Mouse (Mus musculus) intestine, embryonic 15.5 days (tissue): ENCODE results near the gene Prss30. TPM values are rescaled to one million over a fixed set of nuclear protein-coding genes. Genes with fewer than 3 reads are reported as not detected.

Experiments
- ATAC-seq: fragments of 200-750 bp; cut with Nextera tagmentation; 2 replicates; pipeline ENCODE4 v1.8.0; 2017; ENCODE audit warnings: moderate TSS enrichment, moderate library complexity
- H3K27ac ChIP-seq: fragments of 300-500 bp; sonication (generic); 2 replicates; pipeline ENCODE4 v1.5.1; 2015; ENCODE audit warnings: mild to moderate bottlenecking, inconsistent platforms
- H3K27me3 ChIP-seq: fragments of 300-500 bp; sonication (generic); replicated peaks from 2 replicates; pipeline ENCODE4 v1.6.1; 2015; ENCODE audit warnings: inconsistent platforms
- H3K36me3 ChIP-seq: fragments of 300-500 bp; sonication (generic); 2 replicates; pipeline ENCODE4 v1.6.1; 2015; ENCODE audit warnings: inconsistent platforms
- H3K4me1 ChIP-seq: fragments of 300-500 bp; sonication (generic); replicated peaks from 2 replicates; pipeline ENCODE4 v1.6.1; 2015; ENCODE audit warnings: inconsistent platforms
- H3K4me2 ChIP-seq: fragments of 300-500 bp; sonication (generic); replicated peaks from 2 replicates; pipeline ENCODE4 v1.6.1; 2015; ENCODE audit warnings: mild to moderate bottlenecking, inconsistent platforms
- H3K4me3 ChIP-seq: fragments of 300-500 bp; sonication (generic); replicated peaks from 2 replicates; pipeline ENCODE4 v1.5.1; 2015; ENCODE audit warnings: inconsistent platforms
- H3K9ac ChIP-seq: fragments of 300-500 bp; sonication (generic); 2 replicates; pipeline ENCODE4 v1.6.1; 2015; ENCODE audit warnings: inconsistent platforms
- H3K9me3 ChIP-seq: fragments of 300-500 bp; sonication (generic); 2 replicates; pipeline ENCODE4 v1.6.1; 2016; ENCODE audit warnings: inconsistent platforms
- WGBS: fragments of 180-500 bp; shearing (Covaris S2); methylation state at CpG from one replicate; pipeline ENCODE4 v1.1.7; 2015; 5-methylcytosine and 5-hydroxymethylcytosine counted together
- polyA plus RNA-seq: library from polyadenylated mRNA; unstranded; fragments of >200 nt; fragmentation: Nextera tagmentation; extraction: Ambion mirVana; gene quantifications from 2 replicates; pipeline ENCODE4 v1.2.1, GENCODE M21; 2015

The Prss30 gene
- polyA plus RNA-seq, 1 experiment from 2014 or later = 1.4 TPM

GRCm38 (mm10) chr17:24004071-24004665 is 23.8 kb upstream of the Prss30 start:
- no peaks in the 10 kb centered on the region for H3K27me3 ChIP-seq
- H3K4me2 ChIP-seq = no peak overlapping the region
- H3K27ac ChIP-seq = no peak overlapping the region
- H3K36me3 ChIP-seq = no peaks in the 10 kb centered on the region
- ATAC-seq = no peak
- no peaks in the 10 kb centered on the region for H3K9me3 ChIP-seq
- WGBS = 92% methylated on average over 14 of the region's 14 CpGs
- no peak overlapping the region for H3K4me3 ChIP-seq
- H3K9ac ChIP-seq = no peak overlapping the region
- 0 out of 2 replicates have a peak, but pooled peaks cover 3% of the 10 kb centered on the region for H3K4me1 ChIP-seq

DNA sequence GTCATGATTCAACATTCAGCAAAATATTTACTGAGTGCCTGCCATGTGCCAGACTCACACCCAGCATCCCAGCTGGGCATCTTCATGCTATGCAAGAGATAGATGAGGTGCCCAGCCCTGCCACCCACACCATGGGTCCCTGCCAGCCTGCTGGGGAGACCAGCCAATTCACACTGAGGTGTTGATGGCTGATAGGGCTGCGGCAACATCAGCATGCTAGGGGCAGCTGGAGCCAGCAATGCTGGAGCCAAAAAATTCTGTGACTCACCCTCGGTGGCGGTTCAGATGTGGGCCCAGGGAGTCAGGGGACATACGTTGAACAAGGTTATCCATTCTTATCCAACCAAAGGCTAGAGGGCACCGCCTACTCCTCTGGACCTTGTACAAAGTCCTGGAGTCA is 20.0 kb upstream of the Prss30 start:
- no peak overlapping the region for H3K27ac ChIP-seq
- no peak overlapping the region for H3K9ac ChIP-seq
- no peaks in the 10 kb centered on the region for H3K27me3 ChIP-seq
- H3K9me3 ChIP-seq = no peaks in the 10 kb centered on the region
- ATAC-seq = peak; percentile 29; the same call in 1 of the 2 replicates
- H3K4me2 ChIP-seq = no peak overlapping the region
- H3K4me1 ChIP-seq = peaks cover 3% of the 10 kb centered on the region; the same call in 1 of the 2 replicates
- H3K4me3 ChIP-seq = no peak overlapping the region
- no peaks in the 10 kb centered on the region for H3K36me3 ChIP-seq
- 32% methylated on average over 5 of the region's 5 CpGs for WGBS

DNA sequence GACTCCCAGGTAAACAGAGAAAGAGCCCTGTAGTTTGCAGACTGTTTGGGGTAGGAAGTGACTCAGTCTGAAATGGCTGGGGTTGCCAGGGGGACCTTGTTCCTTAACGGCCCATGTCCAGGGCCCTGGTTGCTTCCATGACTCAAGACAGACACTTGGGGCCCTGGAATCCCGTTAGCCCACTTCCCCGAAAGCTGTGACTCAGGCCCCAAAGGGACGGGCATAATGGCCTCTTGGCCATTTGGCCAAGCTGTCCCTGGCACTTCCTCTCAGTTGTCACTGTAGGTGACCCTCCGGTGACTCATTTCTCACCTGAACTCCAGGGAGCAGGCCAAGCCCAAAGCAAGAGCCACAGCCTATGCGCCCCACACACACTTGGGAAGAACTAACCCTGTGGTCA is 18.0 kb upstream of the Prss30 start:
- Histone ChIP-seq H3K27me3 (no peaks in the 10 kb centered on the region), H3K9ac (no peak overlapping the region), H3K4me1 (peaks cover 6% of the 10 kb centered on the region), H3K4me2 (no peak overlapping the region), H3K36me3 (no peaks in the 10 kb centered on the region), H3K9me3 (no peaks in the 10 kb centered on the region), H3K4me3 (no peak overlapping the region), H3K27ac (no peak overlapping the region)
- 48% methylated on average over 6 of the region's 6 CpGs for WGBS
- ATAC-seq = no peak

GRCm38 (mm10) chr17:23997901-23998300 is 17.5 kb upstream of the Prss30 start, which contains the start of gene Prss22:
Gene Prss22, minus strand, starts transcription at chr17:23998100.
- Histone ChIP-seq H3K9me3 (no peaks in the 10 kb centered on the region), H3K27ac (no peak within 1 kb of the TSS), H3K9ac (no peak within 1 kb of the TSS), H3K4me1 (peaks cover 10% of the 10 kb centered on the region), H3K4me2 (no peak within 1 kb of the TSS), H3K4me3 (no peak within 1 kb of the TSS), H3K27me3 (no peaks in the 10 kb centered on the region), H3K36me3 (no peaks in the 10 kb centered on the region)
- 45% methylated on average over 2 of the region's 2 CpGs for WGBS
- no peak for ATAC-seq

DNA sequence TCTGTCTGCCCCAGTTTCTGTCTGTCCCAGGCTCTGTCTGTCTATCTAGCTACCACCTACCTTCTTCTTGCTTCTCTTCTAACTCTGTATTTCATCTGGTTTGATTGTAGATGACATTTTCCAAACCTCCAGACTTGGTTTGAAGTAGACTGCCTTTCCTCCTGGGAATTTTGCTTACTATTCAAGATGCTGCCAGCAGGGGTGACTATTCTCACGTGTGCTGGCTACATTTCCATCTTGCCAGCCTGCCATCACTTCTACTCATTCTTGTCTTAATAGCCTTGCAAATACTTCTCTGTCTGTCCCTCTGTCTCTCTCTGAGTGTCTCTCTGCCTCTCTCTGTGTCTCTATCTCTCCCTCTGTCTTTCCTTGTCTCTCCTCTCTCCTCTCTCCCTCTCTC is 15.1 kb upstream of the Prss30 start:
- Histone ChIP-seq H3K36me3 (no peaks in the 10 kb centered on the region), H3K4me1 (peaks cover 13% of the 10 kb centered on the region), H3K9ac (no peak overlapping the region), H3K4me3 (no peak overlapping the region), H3K9me3 (no peaks in the 10 kb centered on the region), H3K27ac (no peak overlapping the region), H3K27me3 (no peaks in the 10 kb centered on the region), H3K4me2 (no peak overlapping the region)
- 43% methylated on average over 1 of the region's 1 CpGs for WGBS
- ATAC-seq = no peak

GRCm38 (mm10) chr17:23994667-23995066 is 14.3 kb upstream of the Prss30 start:
- 62% methylated on average over 7 of the region's 7 CpGs for WGBS
- H3K36me3 ChIP-seq = no peaks in the 10 kb centered on the region
- no peak overlapping the region for H3K4me3 ChIP-seq
- no peak overlapping the region for H3K4me2 ChIP-seq
- no peak overlapping the region for H3K27ac ChIP-seq
- no peak overlapping the region for H3K9ac ChIP-seq
- no peaks in the 10 kb centered on the region for H3K9me3 ChIP-seq
- H3K4me1 ChIP-seq = peaks cover 10% of the 10 kb centered on the region
- no peak for ATAC-seq
- no peaks in the 10 kb centered on the region for H3K27me3 ChIP-seq

- H3K4me1 ChIP-seq = peaks cover 10% of the 10 kb centered on the region
- H3K9me3 ChIP-seq = no peaks in the 10 kb centered on the region
- no peaks in the 10 kb centered on the region for H3K36me3 ChIP-seq
- H3K27me3 ChIP-seq = no peaks in the 10 kb centered on the region
- no peak overlapping the region for H3K27ac ChIP-seq
- WGBS = 11% methylated on average over 31 of the region's 31 CpGs
- peak; percentile 75 for ATAC-seq
- H3K4me2 ChIP-seq = peak overlapping the region; percentile 67
- peak overlapping the region; percentile 25 for H3K4me3 ChIP-seq
- H3K9ac ChIP-seq = peak overlapping the region; percentile 39; the same call in 1 of the 2 replicates
These were observed 13.4 kb upstream of the Prss30 start for GRCm38 (mm10) chr17:23993559-23994428.

DNA sequence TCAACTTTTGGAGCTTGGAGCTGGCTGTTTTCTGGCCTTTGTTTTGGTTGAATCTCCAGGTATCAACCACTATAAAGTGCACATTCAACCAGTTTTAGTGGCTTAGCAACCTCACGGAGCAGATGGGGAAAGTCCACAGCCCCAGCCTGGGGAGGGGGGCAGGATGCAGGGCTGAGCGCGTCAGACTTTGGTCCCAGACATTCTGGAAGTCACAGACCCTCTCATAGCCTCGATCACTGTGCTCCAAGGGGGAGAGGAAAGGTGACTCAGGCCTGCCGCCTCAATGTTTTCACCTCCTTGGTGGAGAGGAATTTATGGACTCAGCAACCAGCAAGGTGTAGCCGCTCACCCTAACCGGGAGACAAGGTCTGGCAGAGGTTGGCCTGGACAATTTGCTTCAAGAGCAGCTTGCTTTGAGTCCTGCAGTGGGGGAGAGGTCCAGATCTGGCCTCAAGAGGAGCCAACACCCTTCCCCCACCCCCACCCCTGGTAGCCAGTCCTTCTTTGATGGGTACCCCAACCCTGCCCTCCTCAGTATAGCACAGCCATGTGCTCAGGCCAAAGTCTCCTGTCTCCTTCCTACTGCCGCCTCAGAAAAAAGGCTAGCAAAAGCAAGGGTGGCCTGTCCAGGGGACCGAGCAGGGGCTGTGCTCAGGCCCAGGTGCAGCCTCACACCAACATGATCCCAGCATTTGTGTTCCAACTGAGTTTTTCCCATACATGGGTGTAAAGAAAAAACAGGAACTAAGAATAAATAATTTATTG is 12.6 kb upstream of the Prss30 start:
- no peaks in the 10 kb centered on the region for H3K27me3 ChIP-seq
- 0 out of 2 replicates have a peak overlapping the region, but pooled peaks have one; percentile 25 for H3K4me3 ChIP-seq
- H3K9ac ChIP-seq = 0 out of 2 replicates have a peak overlapping the region, but pooled peaks have one; percentile 5
- no peaks in the 10 kb centered on the region for H3K9me3 ChIP-seq
- no peaks in the 10 kb centered on the region for H3K36me3 ChIP-seq
- peak overlapping the region; percentile 62 for H3K27ac ChIP-seq
- H3K4me2 ChIP-seq = peak overlapping the region; percentile 67
- peaks cover 10% of the 10 kb centered on the region for H3K4me1 ChIP-seq
- 54% methylated on average over 9 of the region's 9 CpGs for WGBS
- peak; percentile 82 for ATAC-seq

- no peaks in the 10 kb centered on the region for H3K27me3 ChIP-seq
- H3K4me1 ChIP-seq = peaks cover 10% of the 10 kb centered on the region
- no peak overlapping the region for H3K27ac ChIP-seq
- H3K4me2 ChIP-seq = no peak overlapping the region
- no peak overlapping the region for H3K4me3 ChIP-seq
- H3K36me3 ChIP-seq = no peaks in the 10 kb centered on the region
- no peaks in the 10 kb centered on the region for H3K9me3 ChIP-seq
- 41% methylated on average over 2 of the region's 2 CpGs for WGBS
- ATAC-seq = no peak
- H3K9ac ChIP-seq = no peak overlapping the region
These were observed 9.4 kb upstream of the Prss30 start for GRCm38 (mm10) chr17:23989802-23990201.

DNA sequence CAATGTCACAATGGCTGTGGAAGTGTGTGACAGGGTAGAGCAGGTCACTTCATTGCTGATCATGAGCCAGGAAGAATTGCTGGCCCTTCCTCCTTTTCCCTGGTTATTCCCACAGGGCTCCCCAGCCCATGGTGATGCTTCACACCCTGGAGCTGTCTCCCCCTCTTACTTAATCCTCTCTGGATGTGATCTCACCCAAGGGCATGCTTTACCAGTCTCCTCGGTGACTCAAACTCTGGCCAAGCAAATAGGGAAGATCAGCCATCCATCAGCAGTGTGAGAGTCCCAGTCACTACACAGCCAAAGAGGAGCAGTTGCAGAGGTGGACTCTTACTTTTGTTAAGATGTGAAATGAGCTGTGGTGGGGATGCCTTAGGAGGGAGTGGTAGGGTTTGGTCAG is 4.6 kb upstream of the Prss30 start:
- H3K36me3 ChIP-seq = no peaks in the 10 kb centered on the region
- ATAC-seq = no peak
- H3K9ac ChIP-seq = no peak overlapping the region
- H3K27ac ChIP-seq = no peak overlapping the region
- no peaks in the 10 kb centered on the region for H3K9me3 ChIP-seq
- no peak overlapping the region for H3K4me3 ChIP-seq
- H3K4me1 ChIP-seq = peaks cover 5% of the 10 kb centered on the region
- 83% methylated on average over 1 of the region's 1 CpGs for WGBS
- H3K27me3 ChIP-seq = no peaks in the 10 kb centered on the region
- H3K4me2 ChIP-seq = no peak overlapping the region

- ATAC-seq = peak; percentile 56; the same call in 1 of the 2 replicates
- Histone ChIP-seq H3K9me3 (no peaks in the 10 kb centered on the region), H3K27me3 (no peaks in the 10 kb centered on the region), H3K4me1 (peaks cover 5% of the 10 kb centered on the region), H3K4me2 (no peak overlapping the region), H3K27ac (no peak overlapping the region), H3K36me3 (no peaks in the 10 kb centered on the region), H3K9ac (no peak overlapping the region), H3K4me3 (no peak overlapping the region)
- WGBS = 45% methylated on average over 4 of the region's 4 CpGs
These were observed 2.5 kb upstream of the Prss30 start for GRCm38 (mm10) chr17:23982912-23983311.

DNA sequence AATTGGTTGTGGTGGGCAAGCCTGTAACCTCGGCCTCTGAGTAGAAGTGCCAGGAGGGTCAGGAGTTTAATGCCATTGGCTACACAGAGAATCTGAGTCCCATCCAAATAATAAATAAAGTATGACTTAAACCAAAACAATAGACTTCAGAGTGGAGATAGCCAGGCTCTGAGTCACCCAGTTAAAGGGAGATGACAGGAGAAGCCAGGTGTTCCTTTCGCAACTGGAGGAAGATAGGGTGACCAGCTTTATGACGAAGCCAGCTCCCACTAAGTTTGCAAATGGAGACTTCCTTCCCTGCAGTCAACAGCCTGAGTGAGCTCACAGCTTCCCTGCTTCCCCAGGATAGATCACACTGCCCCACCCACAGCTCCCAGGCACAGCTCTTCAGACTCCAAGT is 895 bp downstream of the Prss30 start:
- peak; percentile 26; the same call in 1 of the 2 replicates for ATAC-seq
- Histone ChIP-seq H3K4me3 (no peak overlapping the region), H3K27me3 (no peaks in the 10 kb centered on the region), H3K4me1 (peaks cover 9% of the 10 kb centered on the region), H3K4me2 (no peak overlapping the region), H3K27ac (no peak overlapping the region), H3K9me3 (no peaks in the 10 kb centered on the region), H3K36me3 (no peaks in the 10 kb centered on the region), H3K9ac (no peak overlapping the region)
- 39% methylated on average over 3 of the region's 3 CpGs for WGBS
